Mouse (Mus musculus): ENCODE results near the gene Gm5416. TPM values are rescaled to one million over a fixed set of nuclear protein-coding genes. Genes with fewer than 3 reads are reported as not detected.
"Not testable (repeated sequence)": the region's sequence is repeated elsewhere in the genome, so short reads cannot be mapped to it uniquely, and the experiment has no call there.

Gene Gm5416
- polyA plus RNA-seq (2012; rRNA removed) = not detected in 2 replicates

GRCm38 (mm10) chr16:36209967-36210453, at the start of gene Gm5416:
Gm5416 (plus strand) TSS chr16:36210403.
- no peak for DNase-seq (ENCODE audit: extremely low spot score in 1 of 2, low spot score in 1 of 2)

- DNase-seq (ENCODE audit: extremely low spot score in 1 of 2, low spot score in 1 of 2) = not testable (repeated sequence)
Measured at GRCm38 (mm10) chr16:36167841-36168240, 42.4 kb upstream of the Gm5416 start.

GRCm38 (mm10) chr16:36176108-36176507, 34.1 kb upstream of the Gm5416 start:
- DNase-seq (ENCODE audit: extremely low spot score in 1 of 2, low spot score in 1 of 2) = no peak

GRCm38 (mm10) chr16:36179910-36180309, 30.3 kb upstream of the Gm5416 start:
- DNase-seq (ENCODE audit: extremely low spot score in 1 of 2, low spot score in 1 of 2) = no peak

- DNase-seq (ENCODE audit: extremely low spot score in 1 of 2, low spot score in 1 of 2) = not testable (repeated sequence)
Measured at GRCm38 (mm10) chr16:36183912-36184311, 26.3 kb upstream of the Gm5416 start, which contains the start of gene Gm5483. Gm5483 (plus strand) TSS chr16:36184212.

GRCm38 (mm10) chr16:36199226-36199625, 11.0 kb upstream of the Gm5416 start:
- no peak for DNase-seq (ENCODE audit: extremely low spot score in 1 of 2, low spot score in 1 of 2)

GRCm38 (mm10) chr16:36203846-36204245, 6.4 kb upstream of the Gm5416 start:
- no peak for DNase-seq (ENCODE audit: extremely low spot score in 1 of 2, low spot score in 1 of 2)

GRCm38 (mm10) chr16:36205684-36206083, 4.5 kb upstream of the Gm5416 start:
- DNase-seq (ENCODE audit: extremely low spot score in 1 of 2, low spot score in 1 of 2) = not testable (repeated sequence)

GRCm38 (mm10) chr16:36221168-36221567, 11.0 kb downstream of the Gm5416 start, which contains the start of gene 2010005H15Rik:
2010005H15Rik (plus strand) TSS chr16:36221468.
- not testable (repeated sequence) for DNase-seq (ENCODE audit: extremely low spot score in 1 of 2, low spot score in 1 of 2)

- not testable (repeated sequence) for DNase-seq (ENCODE audit: extremely low spot score in 1 of 2, low spot score in 1 of 2)
Measured at GRCm38 (mm10) chr16:36260585-36260984, 50.4 kb downstream of the Gm5416 start.

Other genes starting within 250 kb of the Gm5416 start
- 44.0 and 48.2 TPM in 2 replicates for gene Kpna1, start 231.7 kb upstream of the Gm5416 start, polyA plus RNA-seq (2012; rRNA removed)
- 5.0 and 5.4 TPM in 2 replicates for gene Wdr5b, start 169.2 kb upstream of the Gm5416 start, polyA plus RNA-seq (2012; rRNA removed)
- gene Fam162a, start 138.8 kb upstream of the Gm5416 start, polyA plus RNA-seq (2012; rRNA removed) = 99.7 and 111 TPM in 2 replicates
- gene Ccdc58, start 138.7 kb upstream of the Gm5416 start, polyA plus RNA-seq (2012; rRNA removed) = 21.4 and 26.9 TPM in 2 replicates
- gene Csta1, start 79.2 kb upstream of the Gm5416 start, polyA plus RNA-seq (2012; rRNA removed) = not detected in 2 replicates
- gene Stfa2l1, start 53.6 kb upstream of the Gm5416 start, polyA plus RNA-seq (2012; rRNA removed) = not detected in 2 replicates
- not detected in 2 replicates for gene Gm5483, start 26.2 kb upstream of the Gm5416 start, polyA plus RNA-seq (2012; rRNA removed)
- gene 2010005H15Rik, start 11.1 kb downstream of the Gm5416 start, polyA plus RNA-seq (2012; rRNA removed) = not detected in 2 replicates
- not detected in 2 replicates for gene Stfa1, start 66.5 kb downstream of the Gm5416 start, polyA plus RNA-seq (2012; rRNA removed)
- gene BC117090, start 123.9 kb downstream of the Gm5416 start, polyA plus RNA-seq (2012; rRNA removed) = not detected in 2 replicates
- gene BC100530, start 157.3 kb downstream of the Gm5416 start, polyA plus RNA-seq (2012; rRNA removed) = not detected in 2 replicates
- not detected in 2 replicates for gene Stfa2, start 198.1 kb downstream of the Gm5416 start, polyA plus RNA-seq (2012; rRNA removed)
- not detected in 2 replicates for gene Stfa3, start 245.0 kb downstream of the Gm5416 start, polyA plus RNA-seq (2012; rRNA removed)

All from frontal cortex, adult 2 months (tissue).